Mouse (Mus musculus): ENCODE measurements at regions not wholly inside any gene's neighbourhood (a gene's known extent, or its start where the extent isn't known, plus 50 kb on each side); places are given as distances from the start of the nearest gene placed in this dataset.
A peak's percentile ranks its signal among the peaks of the same experiment; 100 is the strongest.

DNA sequence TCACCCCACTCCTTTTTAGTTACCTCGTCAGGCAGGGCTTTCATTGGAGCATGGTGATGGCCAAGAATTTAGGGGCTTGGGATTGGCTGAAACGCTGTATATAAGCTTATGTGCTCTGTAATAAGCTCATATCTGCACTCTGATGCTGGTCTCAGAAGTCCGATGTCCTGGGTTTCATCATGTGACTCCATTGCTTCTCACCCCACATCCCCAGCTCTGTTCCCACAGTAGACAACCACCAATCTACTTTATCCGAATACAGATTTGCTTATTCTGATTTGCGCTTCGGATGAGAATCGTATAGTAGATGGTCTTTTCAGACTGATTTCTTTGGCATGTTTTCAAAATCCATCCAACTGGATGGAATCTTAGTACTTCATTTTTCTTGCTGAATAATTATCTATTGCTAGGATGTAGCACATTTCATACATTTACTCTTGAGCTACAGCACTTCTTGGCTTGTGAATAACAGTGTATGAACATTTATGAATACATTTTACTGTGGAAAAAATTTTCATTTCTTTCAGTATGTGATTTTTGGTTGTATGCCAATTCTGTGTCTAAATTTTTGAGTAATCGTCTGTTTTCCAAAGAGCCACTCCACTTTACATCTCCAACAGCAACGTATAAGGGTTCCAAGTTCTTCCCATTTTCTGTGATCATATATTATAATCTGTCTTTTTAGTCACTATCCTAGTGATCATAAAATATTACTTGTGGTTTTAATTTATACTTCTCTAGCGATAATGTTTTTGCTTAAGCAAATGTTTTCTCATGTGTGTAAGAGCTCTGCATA lies 185.7 kb downstream of the Hace1 start:
- DNase-seq (ENCODE audit: low spot score in 2 of 2) = no peak

DNA sequence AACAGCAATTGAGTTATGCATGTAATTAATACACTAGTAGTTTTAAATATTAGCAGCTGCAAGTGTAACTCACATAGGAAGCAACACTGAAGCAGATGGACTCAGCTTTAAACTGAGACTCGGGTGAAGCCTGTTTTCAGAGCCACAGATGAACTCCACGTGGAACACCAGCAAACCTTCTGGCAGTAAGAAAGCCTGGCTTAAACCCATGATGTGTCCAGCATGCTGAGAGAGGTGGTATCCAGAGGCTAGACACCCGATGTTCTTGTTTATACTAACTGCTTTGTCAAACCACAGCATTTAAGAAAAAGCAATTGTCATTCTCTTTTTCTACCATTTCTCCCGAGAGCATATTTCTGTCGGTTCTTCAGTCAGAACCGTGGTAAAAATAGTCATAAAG lies 202.1 kb downstream of the Hace1 start:
- DNase-seq (ENCODE audit: low spot score in 2 of 2) = no peak

DNA sequence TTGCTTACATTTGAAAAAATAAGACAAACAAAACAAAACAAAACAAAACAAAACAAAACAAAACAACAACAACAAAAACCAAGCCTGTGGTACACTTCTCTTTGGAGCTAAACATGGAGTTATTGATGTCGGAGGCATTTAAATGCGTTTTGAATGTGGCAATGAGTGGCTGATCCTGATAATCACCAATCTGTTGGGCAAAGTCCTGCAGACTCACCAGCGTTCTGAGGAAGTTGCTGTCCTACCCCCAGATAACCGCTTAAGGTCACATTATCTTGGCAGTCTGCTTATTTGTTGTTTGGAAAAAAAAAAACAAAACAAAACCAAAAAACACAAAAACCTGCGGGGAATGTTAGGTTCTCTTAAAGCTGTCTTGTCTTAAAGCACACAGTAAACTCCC lies 205.4 kb downstream of the Hace1 start:
- DNase-seq (ENCODE audit: low spot score in 2 of 2) = no peak

GRCm38 (mm10) chr10:45783461-45784149 lies 206.0 kb downstream of the Hace1 start:
- DNase-seq (ENCODE audit: low spot score in 2 of 2) = no peak

DNA sequence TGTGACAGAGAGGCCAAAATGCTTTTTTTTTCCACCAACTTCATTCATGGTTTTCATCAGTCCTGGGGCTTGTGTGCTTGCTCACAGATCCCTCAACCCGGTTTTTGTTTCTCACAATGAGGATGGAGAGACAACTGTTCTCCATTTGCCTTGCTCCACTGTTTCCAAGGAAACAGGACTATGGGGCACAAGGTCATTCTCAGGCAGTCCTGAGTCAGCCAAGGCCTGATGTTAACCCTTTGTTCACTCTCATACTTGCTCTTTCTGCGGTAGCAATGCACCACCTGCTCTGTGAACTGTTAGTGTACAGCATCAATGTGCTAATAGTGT lies 206.5 kb downstream of the Hace1 start:
- DNase-seq (ENCODE audit: low spot score in 2 of 2) = no peak

DNA sequence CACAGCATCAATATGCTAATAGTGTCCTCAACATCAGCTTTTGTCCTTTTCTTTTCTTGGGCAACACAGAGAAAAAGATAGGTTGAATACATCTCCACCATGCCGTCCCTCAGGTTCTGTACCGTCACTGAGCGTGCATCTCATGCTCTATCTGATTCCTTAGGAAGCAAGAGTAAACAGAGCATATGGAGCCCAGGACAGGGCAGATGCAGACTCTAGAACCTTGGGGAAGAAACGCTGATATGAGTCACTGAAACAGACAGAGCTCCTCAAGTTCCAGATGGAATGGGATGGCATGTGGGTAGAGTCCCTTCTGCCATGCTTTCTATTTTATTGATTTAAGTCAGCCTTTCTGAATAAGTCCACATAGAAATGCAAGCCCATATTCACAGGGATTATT lies 206.9 kb downstream of the Hace1 start:
- DNase-seq (ENCODE audit: low spot score in 2 of 2) = peak; percentile 24 to 56

GRCm38 (mm10) chr10:45788356-45788755 lies 210.7 kb downstream of the Hace1 start:
- DNase-seq (ENCODE audit: low spot score in 2 of 2) = no peak

- DNase-seq (ENCODE audit: low spot score in 2 of 2) = no peak
Measured at GRCm38 (mm10) chr10:45795582-45795981, 218.0 kb downstream of the Hace1 start.

DNA sequence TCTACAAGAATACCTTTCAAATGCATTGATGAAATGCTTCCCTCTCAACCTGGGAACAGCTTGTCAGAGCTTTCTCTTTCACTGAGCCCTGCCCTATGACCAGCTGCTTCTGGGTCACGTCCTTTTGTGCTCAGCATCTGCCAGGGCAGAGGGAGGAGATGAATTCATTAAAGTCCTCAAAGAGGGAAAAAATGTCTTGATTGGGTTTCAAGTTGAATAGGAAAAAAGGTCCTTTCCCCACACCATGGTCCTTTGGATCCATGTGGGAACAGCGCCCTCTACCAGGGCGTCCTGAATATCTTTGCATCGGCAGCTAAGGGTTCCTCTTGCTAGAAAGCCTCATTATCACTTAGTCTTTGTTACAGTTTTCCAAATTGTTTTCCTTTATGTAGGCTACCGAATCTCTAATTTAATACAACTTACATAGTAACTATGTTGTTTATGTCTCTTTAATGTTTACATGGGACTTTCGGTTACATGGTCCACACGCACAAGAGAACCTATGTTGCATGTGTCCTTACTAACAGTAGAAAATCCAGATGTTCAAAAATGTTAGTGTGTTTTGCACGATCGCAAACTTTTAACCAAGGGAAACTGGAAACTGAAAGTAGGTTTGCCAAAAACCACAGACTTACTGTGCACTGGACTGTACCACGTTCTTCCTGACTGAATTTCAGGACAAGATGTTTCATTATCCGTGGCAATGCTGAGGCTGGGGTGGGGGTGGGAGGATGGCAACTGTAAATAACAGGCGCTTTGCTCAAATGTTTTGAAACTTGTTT lies 222.6 kb downstream of the Hace1 start:
- DNase-seq (ENCODE audit: low spot score in 2 of 2) = peak; percentile 39 to 43

- no peak for DNase-seq (ENCODE audit: low spot score in 2 of 2)
Measured at GRCm38 (mm10) chr10:45801463-45801862, 223.8 kb downstream of the Hace1 start.

- DNase-seq (ENCODE audit: low spot score in 2 of 2) = no peak
Measured at GRCm38 (mm10) chr10:45806984-45807827, 229.6 kb downstream of the Hace1 start.

- peak in 1 of 2 experiments; percentile 22 for DNase-seq (ENCODE audit: low spot score in 2 of 2)
Measured at GRCm38 (mm10) chr10:45811882-45812281, 234.3 kb downstream of the Hace1 start.

GRCm38 (mm10) chr10:45813804-45814203 lies 236.2 kb downstream of the Hace1 start:
- no peak for DNase-seq (ENCODE audit: low spot score in 2 of 2)

GRCm38 (mm10) chr10:45816679-45817078 lies 239.1 kb downstream of the Hace1 start:
- DNase-seq (ENCODE audit: low spot score in 2 of 2) = no peak

DNA sequence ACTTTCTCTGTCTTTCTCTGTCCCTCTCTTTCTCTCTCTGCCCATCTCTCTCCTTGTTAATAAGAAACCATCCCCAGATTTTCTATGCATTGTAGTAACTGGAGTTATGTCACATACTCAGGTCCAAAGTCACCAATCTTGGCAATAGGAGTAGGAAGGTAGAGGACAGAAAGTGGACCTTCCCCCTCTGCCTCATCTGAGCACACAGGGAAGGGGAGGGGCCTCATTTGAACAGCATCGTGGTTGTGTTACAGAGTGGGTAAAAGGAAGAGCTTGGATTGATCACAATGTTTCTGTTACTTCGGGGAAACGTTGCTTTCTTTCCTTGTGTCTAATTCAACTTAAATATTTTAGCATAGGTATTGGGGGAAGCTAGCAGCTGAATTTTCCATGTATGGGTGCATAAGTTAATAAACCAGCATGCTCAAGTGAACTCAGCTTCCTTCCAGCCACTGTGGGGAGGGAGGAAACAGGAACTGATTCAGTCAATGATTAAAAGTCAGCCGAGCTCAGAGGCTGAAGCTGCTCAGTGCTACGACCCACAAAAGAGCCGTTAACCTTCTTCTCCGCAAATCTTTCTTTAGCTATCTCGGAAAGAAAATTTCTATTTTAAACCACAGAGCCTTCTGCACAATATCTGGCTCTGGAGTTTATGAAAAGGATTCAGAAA lies 243.5 kb downstream of the Hace1 start:
- no peak for DNase-seq (ENCODE audit: low spot score in 2 of 2)

DNA sequence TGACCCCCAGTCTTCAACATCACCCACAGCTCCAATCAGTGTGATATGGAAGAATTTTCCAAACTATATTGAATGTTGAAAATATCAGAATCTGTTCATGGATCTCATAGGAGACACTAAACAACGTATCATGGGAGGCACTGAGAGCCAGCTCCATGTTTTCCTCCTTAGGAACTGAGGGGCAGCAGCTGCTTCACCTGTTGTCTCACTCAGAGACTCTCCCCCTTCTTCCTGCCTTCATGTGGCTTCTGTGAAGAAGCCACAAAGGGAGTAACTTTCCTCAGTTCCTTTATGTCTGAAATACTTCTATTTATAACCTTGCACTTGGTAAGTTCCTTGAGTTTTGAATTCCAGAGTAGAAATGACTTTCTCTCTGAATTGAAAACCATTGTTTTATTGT lies 244.6 kb downstream of the Hace1 start:
- DNase-seq (ENCODE audit: low spot score in 2 of 2) = no peak

DNA sequence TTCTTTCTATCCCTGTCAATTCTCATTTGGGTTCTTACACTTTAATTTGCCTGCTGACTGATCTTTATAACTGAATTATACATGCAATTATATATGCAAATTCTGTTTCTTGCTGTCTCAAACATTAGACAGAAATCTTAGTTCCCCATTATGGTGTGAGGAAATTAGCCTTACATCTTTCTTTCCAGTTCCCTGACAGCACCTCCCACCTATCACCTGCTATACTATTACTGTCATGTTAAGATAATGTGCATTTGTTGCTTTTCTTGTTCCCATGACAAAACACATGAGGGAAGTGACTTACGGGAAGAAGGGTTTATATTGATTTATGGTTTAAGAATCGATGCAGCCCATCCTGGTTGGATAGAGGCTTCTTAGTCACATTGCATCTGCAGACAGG lies 246.0 kb downstream of the Hace1 start:
- DNase-seq (ENCODE audit: low spot score in 2 of 2) = no peak

- no peak for DNase-seq (ENCODE audit: low spot score in 2 of 2)
Measured at GRCm38 (mm10) chr10:45848654-45849053, 271.0 kb downstream of the Hace1 start.

- no peak for DNase-seq (ENCODE audit: low spot score in 2 of 2)
Measured at GRCm38 (mm10) chr10:45849841-45850240, 272.2 kb downstream of the Hace1 start.

- DNase-seq (ENCODE audit: low spot score in 2 of 2) = peak in 1 of 2 experiments; percentile 5
Measured at GRCm38 (mm10) chr10:45850625-45851024, 273.0 kb downstream of the Hace1 start.

DNA sequence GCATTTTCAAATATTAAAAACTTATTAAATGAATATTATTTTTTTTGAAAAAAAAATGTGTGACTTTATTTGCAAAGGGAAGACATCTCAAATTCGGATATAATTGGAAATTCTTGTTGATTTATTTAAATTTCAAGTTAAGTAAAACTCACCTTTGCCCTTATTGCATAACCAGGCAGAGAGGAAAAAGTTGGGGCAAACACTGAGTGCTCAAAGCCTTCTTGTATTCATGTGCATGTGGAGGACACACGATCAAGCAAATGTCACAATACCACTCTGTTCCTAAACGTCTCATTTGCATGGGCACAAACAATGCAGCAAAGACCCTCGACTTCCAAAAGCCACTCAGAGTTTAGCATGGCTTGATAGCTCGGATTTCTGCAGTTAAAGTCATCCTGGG lies 275.1 kb downstream of the Hace1 start:
- DNase-seq (ENCODE audit: low spot score in 2 of 2) = no peak

Data from frontal cortex, postnatal 36 days (tissue).